20 mouse cellular contexts compared by ENCODE assay signal in the genomic region with DNA sequence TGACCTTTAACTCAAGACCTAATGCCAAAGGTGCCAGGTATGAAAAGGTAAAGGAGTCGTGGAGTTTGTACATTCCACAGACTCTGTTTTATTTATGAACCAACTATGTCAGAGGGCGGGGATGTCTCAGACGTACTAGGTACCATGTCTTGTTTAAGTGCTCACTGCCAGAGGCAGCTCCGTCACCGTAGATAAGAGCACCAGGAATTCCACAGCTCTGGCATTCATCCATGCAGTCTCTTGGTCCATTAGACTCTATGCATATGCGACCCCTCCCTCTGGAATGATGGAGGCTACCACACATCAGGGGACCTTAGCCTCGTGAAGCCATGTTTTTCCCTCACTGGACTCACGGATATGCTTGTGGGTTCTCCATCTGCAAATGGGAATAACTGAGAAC. TPM values are rescaled to one million over a fixed set of nuclear protein-coding genes. Genes with fewer than 3 reads are reported as not detected.
DNase-seq lines count a peak whose midpoint lies in the region; ATAC-seq and TF ChIP-seq lines count a peak whose summit lies in the region.
"Had no signal": no experiment of that assay in that cellular context is flagged by ENCODE, and none has a peak within 500 bp of the region (broad histone marks: within the 10 kb centered on the region; RNA-seq: fewer than 3 reads in every experiment).

No protein-coding gene starts in this region.

- no peak for DNase-seq in heart, postnatal 25 days (ENCODE audit: low spot score)
- no peak for DNase-seq in stomach, postnatal 0 days (ENCODE audit: low spot score)
- no peak for DNase-seq in cerebellum, adult 18-20 months
- DNase-seq in embryo, embryonic 9.5 days (ENCODE audit: extremely low spot score) = no peak
- DNase-seq: B cell, adult 2 months; cerebellum, adult 9-10 months; gastrocnemius, postnatal 10 days; kidney, postnatal 10 days; thymus, adult 2 months had no signal

- H3K4me1 ChIP-seq in heart, embryonic 14.5 days (ENCODE audit: control insufficient read depth in 2 of 2, insufficient read depth in 2 of 2, low read length in 2 of 2) = peaks cover 42 to 96% of the 10 kb centered on the region in 2 experiments
- peaks cover 26% of the 10 kb centered on the region for H3K4me1 ChIP-seq in stomach, embryonic 16.5 days (ENCODE audit: control insufficient read depth, insufficient read depth, low read length)
- H3K4me1 ChIP-seq in stomach, postnatal 0 days (replicated peaks; ENCODE audit: control insufficient read depth, insufficient read depth) = 0 out of 2 replicates have a peak, but pooled peaks cover 3% of the 10 kb centered on the region
- H3K4me1 ChIP-seq in lung, embryonic 16.5 days (replicated peaks; ENCODE audit: control insufficient read depth, insufficient read depth, low read length) = peaks cover 54% of the 10 kb centered on the region
- H3K4me1 ChIP-seq: liver, embryonic 15.5 days; megakaryocyte, embryonic 14.5 days had no signal

- no peak overlapping the region for H3K9ac ChIP-seq in heart, embryonic 14.5 days (ENCODE audit: low read length)
- H3K9ac ChIP-seq in stomach, embryonic 16.5 days (ENCODE audit: low read length) = no peak overlapping the region
- H3K9ac ChIP-seq in stomach, postnatal 0 days (ENCODE audit: low read length) = no peak overlapping the region
- H3K9ac ChIP-seq in lung, embryonic 16.5 days (ENCODE audit: low read length) = no peak overlapping the region
- H3K9ac ChIP-seq: embryonic facial prominence, embryonic 15.5 days; limb, embryonic 13.5 days; liver, embryonic 15.5 days had no signal

- 12% methylated on average over 8 of the region's 8 CpGs for WGBS in heart, embryonic 14.5 days
- 42% methylated on average over 8 of the region's 8 CpGs for WGBS in stomach, embryonic 16.5 days
- WGBS in stomach, postnatal 0 days = 41% methylated on average over 8 of the region's 8 CpGs
- WGBS in lung, embryonic 16.5 days = 31% methylated on average over 8 of the region's 8 CpGs

- H3K27ac ChIP-seq in heart, embryonic 14.5 days (replicated peaks in 1 of 2; ENCODE audit: control insufficient read depth in 1 of 2, insufficient read depth in 1 of 2, low read depth in 2 of 2, low read length in 2 of 2) = peak overlapping the region; percentile 75 to 76
- H3K27ac ChIP-seq in stomach, embryonic 16.5 days (ENCODE audit: low read length) = no peak overlapping the region
- H3K27ac ChIP-seq in stomach, postnatal 0 days (replicated peaks) = no peak overlapping the region
- H3K27ac ChIP-seq in lung, embryonic 16.5 days (ENCODE audit: low read length) = peak overlapping the region; percentile 39; the same call in 1 of the 2 replicates
- H3K27ac ChIP-seq: embryonic facial prominence, embryonic 15.5 days; forebrain, embryonic 10.5 days; hindbrain, embryonic 10.5 days; limb, embryonic 13.5 days; liver, embryonic 15.5 days had no signal

- TF ChIP-seq EP300 in stomach, postnatal 0 days (optimal IDR thresholded peaks at IDR 0.05) = no peak

- peak overlapping the region; percentile 34 for H3K4me2 ChIP-seq in heart, embryonic 14.5 days (ENCODE audit: low read length)
- no peak overlapping the region for H3K4me2 ChIP-seq in stomach, embryonic 16.5 days (ENCODE audit: low read depth, low read length)
- H3K4me2 ChIP-seq in stomach, postnatal 0 days (replicated peaks; ENCODE audit: low read depth) = no peak overlapping the region
- no peak overlapping the region for H3K4me2 ChIP-seq in lung, embryonic 16.5 days (ENCODE audit: low read depth, low read length)
- H3K4me2 ChIP-seq: embryonic facial prominence, embryonic 15.5 days; limb, embryonic 13.5 days; liver, embryonic 15.5 days had no signal

- H3K36me3 ChIP-seq in heart, embryonic 14.5 days (ENCODE audit: control insufficient read depth, insufficient read depth, low read length) = peaks cover 11% of the 10 kb centered on the region; the same call in 1 of the 2 replicates
- H3K36me3 ChIP-seq in stomach, embryonic 16.5 days (ENCODE audit: control insufficient read depth, insufficient read depth, low read length) = no peaks in the 10 kb centered on the region
- H3K36me3 ChIP-seq in stomach, postnatal 0 days (ENCODE audit: control insufficient read depth, insufficient read depth, low read length) = no peaks in the 10 kb centered on the region; the same call in 1 of the 2 replicates
- no peaks in the 10 kb centered on the region for H3K36me3 ChIP-seq in lung, embryonic 16.5 days (ENCODE audit: control insufficient read depth, insufficient read depth, low read length)
- H3K36me3 ChIP-seq: embryonic facial prominence, embryonic 15.5 days; forebrain, embryonic 10.5 days; hindbrain, embryonic 10.5 days; liver, embryonic 15.5 days had no signal

- peak; percentile 78 for ATAC-seq in heart, embryonic 14.5 days (ENCODE audit: insufficient number of reproducible peaks, insufficient read depth, low FRiP score, low read depth)
- peak; percentile 41; the same call in 1 of the 2 replicates for ATAC-seq in stomach, embryonic 16.5 days (ENCODE audit: insufficient read depth, low FRiP score)
- ATAC-seq in stomach, postnatal 0 days (ENCODE audit: low FRiP score, low TSS enrichment) = no peak
- ATAC-seq in lung, embryonic 16.5 days (ENCODE audit: low read depth) = peak; percentile 45; the same call in 1 of the 2 replicates
- ATAC-seq: midbrain, embryonic 16.5 days; Patski had no signal

- intact Hi-C loops in heart, postnatal 25 days (cut with DNase I) = no loop called here

- no peak for TF ChIP-seq CTCF in stomach, postnatal 0 days (IDR thresholded peaks at IDR 0.05; ENCODE audit: low read depth)

- no peak overlapping the region for H3K4me3 ChIP-seq in heart, embryonic 14.5 days (ENCODE audit: control insufficient read depth in 1 of 2, insufficient read depth in 1 of 2, low read depth in 1 of 2, low read length in 2 of 2)
- H3K4me3 ChIP-seq in stomach, embryonic 16.5 days (replicated peaks; ENCODE audit: low read length) = no peak overlapping the region
- no peak overlapping the region for H3K4me3 ChIP-seq in stomach, postnatal 0 days (ENCODE audit: low read depth, low read length)
- no peak overlapping the region for H3K4me3 ChIP-seq in lung, embryonic 16.5 days (ENCODE audit: low read length)
- H3K4me3 ChIP-seq: embryonic facial prominence, embryonic 15.5 days; forebrain, embryonic 10.5 days; hindbrain, embryonic 10.5 days; limb, embryonic 13.5 days; liver, embryonic 15.5 days; megakaryocyte, embryonic 14.5 days had no signal

- no peaks in the 10 kb centered on the region for H3K9me3 ChIP-seq in heart, embryonic 14.5 days (ENCODE audit: control insufficient read depth, low read length)
- H3K9me3 ChIP-seq in stomach, embryonic 16.5 days (replicated peaks; ENCODE audit: control insufficient read depth, low read length) = no peaks in the 10 kb centered on the region
- no peaks in the 10 kb centered on the region for H3K9me3 ChIP-seq in stomach, postnatal 0 days (ENCODE audit: control insufficient read depth, low read length)
- no peaks in the 10 kb centered on the region for H3K9me3 ChIP-seq in lung, embryonic 16.5 days (ENCODE audit: control insufficient read depth, low read length)
- H3K9me3 ChIP-seq: embryonic facial prominence, embryonic 15.5 days; forebrain, embryonic 10.5 days; hindbrain, embryonic 10.5 days; limb, embryonic 13.5 days; liver, embryonic 15.5 days; megakaryocyte, embryonic 14.5 days had no signal

- H3K27me3 ChIP-seq in heart, embryonic 14.5 days (ENCODE audit: control insufficient read depth, insufficient read depth, low read length) = no peaks in the 10 kb centered on the region
- H3K27me3 ChIP-seq in stomach, embryonic 16.5 days (ENCODE audit: control insufficient read depth, insufficient read depth, low read length) = no peaks in the 10 kb centered on the region
- H3K27me3 ChIP-seq in stomach, postnatal 0 days (ENCODE audit: control insufficient read depth, insufficient read depth, low read length) = no peaks in the 10 kb centered on the region
- no peaks in the 10 kb centered on the region for H3K27me3 ChIP-seq in lung, embryonic 16.5 days (ENCODE audit: control insufficient read depth, insufficient read depth, low read depth, low read length)
- H3K27me3 ChIP-seq: embryonic facial prominence, embryonic 15.5 days; limb, embryonic 13.5 days; liver, embryonic 15.5 days; megakaryocyte, embryonic 14.5 days; Patski had no signal

RNA-seq across cellular contexts. Expression of gene Creb3l2, which starts 53.0 kb away (rescaled TPM):
- 36.8 and 39.9 TPM in 2 replicates for polyA plus RNA-seq in heart, embryonic 14.5 days (2014; fragmentation: Nextera tagmentation; extraction: Ambion mirVana)
- 10 to 100 TPM; 23.9 to 28.5 TPM for total RNA-seq in heart, postnatal 25 days (2021)
- polyA plus RNA-seq in stomach, embryonic 16.5 days (2015; fragmentation: Nextera tagmentation; extraction: Ambion mirVana) = 18.6 and 20.3 TPM in 2 replicates
- polyA plus RNA-seq in stomach, postnatal 0 days (2015; fragmentation: Nextera tagmentation; extraction: Ambion mirVana) = 8.3 and 8.5 TPM in 2 replicates
- polyA plus RNA-seq in lung, embryonic 16.5 days (2015; fragmentation: Nextera tagmentation; extraction: Ambion mirVana) = 27.8 and 31.1 TPM in 2 replicates

Comparison
In these comparisons a context has a peak if more than half of its experiments do, and no peak if none do; other contexts are left out.
1. H3K27ac ChIP-seq: peak in heart, embryonic 14.5 days (2 of 2) and lung, embryonic 16.5 days (single experiment); none in stomach, embryonic 16.5 days (single experiment) and stomach, postnatal 0 days (single experiment).